Mouse (Mus musculus) erythroblast, embryonic 14.5 days (primary cell): ENCODE results near the gene Ttc3.

Source experiments
- GATA1 ChIP-seq: IDR thresholded peaks from 2 replicates; pipeline ENCODE4 v1.6.1; 2012; ENCODE audit warnings: low read length, inconsistent platforms, mixed read lengths
- TAL1 ChIP-seq: IDR thresholded peaks from 3 replicates; pipeline ENCODE4 v1.6.1; 2012; ENCODE audit warnings: low read length, inconsistent platforms, mixed read lengths

DNA sequence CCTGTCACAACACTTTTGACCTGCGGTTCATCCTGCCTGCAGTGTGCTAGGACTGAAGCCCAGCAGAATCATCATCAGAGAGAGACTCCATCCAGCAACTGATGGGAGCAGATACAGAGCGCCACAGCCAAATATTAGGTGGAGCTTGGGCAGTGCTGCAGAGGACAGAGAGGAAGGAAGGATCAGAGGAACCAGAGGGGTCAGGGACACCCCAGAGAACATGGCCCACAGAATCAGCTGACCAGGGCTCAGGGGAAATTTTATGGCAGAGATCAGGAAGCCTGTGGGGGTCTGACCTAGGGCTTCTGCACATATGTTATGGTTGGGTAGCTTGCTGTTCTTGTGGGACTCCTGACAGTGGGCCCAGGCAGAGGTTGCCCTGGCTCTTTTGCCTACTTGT lies 147.2 kb downstream of the Ttc3 start:
- TF ChIP-seq TAL1 (no peak), GATA1 (no peak)
